Mouse (Mus musculus): ENCODE measurements around the gene Nek6. TPM values are rescaled to one million over a fixed set of nuclear protein-coding genes. Genes with fewer than 3 reads are reported as not detected.

Nek6 gene
- polyA plus RNA-seq, 1 experiment from 2014 or later = 87.4 TPM

DNA sequence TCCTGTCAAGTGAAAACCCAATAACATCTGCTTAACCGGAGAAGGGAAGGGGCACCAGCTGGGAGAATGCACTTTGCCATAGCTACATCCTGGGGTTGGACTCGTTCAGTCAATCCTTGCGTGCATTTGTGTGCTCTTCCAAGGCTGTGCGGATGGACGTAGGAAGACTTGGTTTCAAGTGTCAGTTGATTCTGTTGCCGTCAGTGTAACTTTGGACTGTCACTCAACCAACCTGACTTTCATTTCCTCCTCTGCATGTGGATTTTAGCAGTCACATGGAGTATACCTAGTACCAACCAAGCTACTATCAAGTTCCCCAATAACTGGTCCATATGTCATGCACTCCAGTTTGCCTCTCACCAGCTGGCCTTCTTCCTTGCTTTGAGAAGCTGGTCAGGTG, 33.5 kb downstream of the Nek6 start:
- Histone ChIP-seq H3K4me1 (peaks cover 72% of the 10 kb centered on the region), H3K9me3 (replicated peaks) (no peaks in the 10 kb centered on the region), H3K4me3 (no peak overlapping the region), H3K27ac (replicated peaks) (no peak overlapping the region), H3K27me3 (ENCODE audit: low read depth, poor library complexity, severe bottlenecking) (no peaks in the 10 kb centered on the region), H3K36me3 (0 out of 2 replicates have a peak, but pooled peaks cover 3% of the 10 kb centered on the region)
- WGBS = 90% methylated on average over 6 of the region's 6 CpGs
- DNase-seq (ENCODE audit: low spot score) = no peak

DNA sequence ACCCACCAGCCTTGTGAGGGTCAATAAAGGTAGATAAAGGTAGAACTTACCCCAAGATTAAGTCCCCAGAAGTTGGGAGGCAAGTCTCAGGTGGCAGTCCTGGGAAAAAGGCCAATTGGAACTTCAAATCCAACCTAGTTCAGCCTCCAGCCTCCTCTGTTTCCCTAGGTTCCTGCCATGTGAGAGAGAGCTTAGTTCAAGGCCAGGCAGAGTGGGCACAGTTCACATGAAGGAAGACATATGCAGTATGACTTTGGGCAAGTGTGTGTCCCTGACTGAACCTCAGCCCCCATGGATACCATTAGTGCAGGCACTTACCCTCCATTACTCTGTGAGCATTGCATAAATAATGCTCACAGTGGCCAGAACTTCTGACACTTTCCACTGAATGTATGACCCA, 34.3 kb downstream of the Nek6 start:
- Histone ChIP-seq H3K27me3 (ENCODE audit: low read depth, poor library complexity, severe bottlenecking) (no peaks in the 10 kb centered on the region), H3K27ac (replicated peaks) (peak overlapping the region; percentile 78), H3K4me1 (peaks cover 65% of the 10 kb centered on the region), H3K36me3 (peaks cover 9% of the 10 kb centered on the region), H3K4me3 (no peak overlapping the region), H3K9me3 (replicated peaks) (no peaks in the 10 kb centered on the region)
- DNase-seq (ENCODE audit: low spot score) = no peak

DNA sequence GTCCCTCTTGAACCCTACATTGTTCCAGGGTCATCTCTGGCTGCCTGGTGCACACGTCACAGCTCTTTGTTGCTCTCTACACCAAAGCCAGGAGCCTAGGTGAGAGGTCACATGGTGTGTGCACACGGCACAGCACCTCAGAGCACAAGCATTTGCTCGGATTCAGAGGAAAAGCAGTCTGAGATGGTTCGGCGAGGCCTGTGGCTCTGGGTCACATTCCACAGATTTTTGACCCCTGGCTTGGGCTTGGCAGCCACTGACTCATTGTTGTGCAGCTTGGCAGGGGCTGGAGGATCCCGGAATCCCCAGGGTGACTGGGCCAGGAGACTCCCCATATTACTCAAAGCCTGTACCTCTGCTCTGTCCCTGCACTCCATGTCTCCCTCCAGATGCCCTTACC, 34.8 kb downstream of the Nek6 start:
- no peaks in the 10 kb centered on the region for H3K27me3 ChIP-seq (ENCODE audit: low read depth, poor library complexity, severe bottlenecking)
- peaks cover 14% of the 10 kb centered on the region for H3K36me3 ChIP-seq
- peak overlapping the region; percentile 78 for H3K27ac ChIP-seq (replicated peaks)
- DNase-seq (ENCODE audit: low spot score) = peak; percentile 64
- peaks cover 60% of the 10 kb centered on the region for H3K4me1 ChIP-seq
- H3K9me3 ChIP-seq (replicated peaks) = no peaks in the 10 kb centered on the region
- 4% methylated on average over 6 of the region's 6 CpGs for WGBS
- no peak overlapping the region for H3K4me3 ChIP-seq

DNA sequence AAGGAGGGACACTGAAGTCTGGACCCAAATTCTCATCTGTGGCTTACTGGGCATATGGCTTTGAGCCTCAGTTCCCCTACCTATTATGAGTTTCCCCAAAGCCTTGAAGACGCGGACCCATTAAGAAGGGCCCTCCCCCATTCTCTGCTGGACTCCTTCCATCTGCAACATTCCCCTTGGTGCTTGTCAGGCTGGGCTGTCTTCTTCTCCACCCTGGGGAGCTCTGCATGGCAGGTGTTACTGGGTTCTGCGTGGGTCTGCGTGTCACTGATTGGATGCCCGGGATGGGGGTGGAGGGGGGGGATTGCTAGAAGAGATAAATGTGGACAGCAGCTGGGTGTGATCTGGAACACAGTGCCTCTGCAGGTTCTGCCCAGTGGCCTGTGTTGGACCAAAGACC, 35.3 kb downstream of the Nek6 start:
- Histone ChIP-seq H3K27me3 (ENCODE audit: low read depth, poor library complexity, severe bottlenecking) (no peaks in the 10 kb centered on the region), H3K9me3 (replicated peaks) (no peaks in the 10 kb centered on the region), H3K27ac (replicated peaks) (peak overlapping the region; percentile 78), H3K4me1 (peaks cover 55% of the 10 kb centered on the region), H3K36me3 (peaks cover 20% of the 10 kb centered on the region), H3K4me3 (no peak overlapping the region)
- WGBS = 66% methylated on average over 5 of the region's 5 CpGs
- no peak for DNase-seq (ENCODE audit: low spot score)

DNA sequence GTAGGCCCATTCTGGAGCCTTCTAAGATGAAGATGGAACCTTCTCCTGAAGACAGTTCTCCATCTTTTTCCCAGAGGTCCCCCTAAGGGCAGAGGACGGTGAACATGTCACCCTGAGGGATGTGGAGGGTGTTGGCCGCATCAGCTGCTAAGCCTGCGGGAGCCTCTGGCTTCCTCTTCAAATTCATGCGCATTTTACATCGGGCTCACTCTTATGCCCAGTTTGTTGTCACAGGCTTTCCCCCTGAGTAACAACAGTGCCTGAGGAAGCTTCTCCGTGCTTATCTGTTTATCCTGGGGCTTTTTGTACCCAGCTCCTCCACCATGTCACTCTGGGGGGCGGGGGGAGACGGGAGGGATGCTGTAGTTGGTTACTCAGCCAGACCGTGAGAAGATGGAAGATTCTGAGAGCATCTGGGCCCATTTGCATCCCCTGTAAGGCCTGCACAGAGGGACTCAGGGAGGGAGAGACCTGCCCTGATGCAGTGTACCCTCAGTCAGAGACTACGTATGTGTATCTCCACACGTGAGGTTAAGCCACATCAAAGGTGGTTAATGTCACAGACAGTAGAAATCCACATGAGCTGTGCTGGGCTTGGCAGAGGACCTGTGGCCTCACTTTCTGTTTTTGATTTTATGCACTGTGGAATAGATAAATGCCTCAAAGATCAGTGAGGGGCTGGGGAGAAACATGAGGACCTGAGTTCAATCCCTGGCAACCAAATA, 36.5 kb downstream of the Nek6 start:
- 50% methylated on average over 11 of the region's 11 CpGs for WGBS
- H3K4me3 ChIP-seq = no peak overlapping the region
- no peaks in the 10 kb centered on the region for H3K27me3 ChIP-seq (ENCODE audit: low read depth, poor library complexity, severe bottlenecking)
- H3K9me3 ChIP-seq (replicated peaks) = no peaks in the 10 kb centered on the region
- no peak for DNase-seq (ENCODE audit: low spot score)
- peaks cover 31% of the 10 kb centered on the region for H3K36me3 ChIP-seq
- H3K4me1 ChIP-seq = peaks cover 51% of the 10 kb centered on the region
- peak overlapping the region; percentile 78 for H3K27ac ChIP-seq (replicated peaks)

DNA sequence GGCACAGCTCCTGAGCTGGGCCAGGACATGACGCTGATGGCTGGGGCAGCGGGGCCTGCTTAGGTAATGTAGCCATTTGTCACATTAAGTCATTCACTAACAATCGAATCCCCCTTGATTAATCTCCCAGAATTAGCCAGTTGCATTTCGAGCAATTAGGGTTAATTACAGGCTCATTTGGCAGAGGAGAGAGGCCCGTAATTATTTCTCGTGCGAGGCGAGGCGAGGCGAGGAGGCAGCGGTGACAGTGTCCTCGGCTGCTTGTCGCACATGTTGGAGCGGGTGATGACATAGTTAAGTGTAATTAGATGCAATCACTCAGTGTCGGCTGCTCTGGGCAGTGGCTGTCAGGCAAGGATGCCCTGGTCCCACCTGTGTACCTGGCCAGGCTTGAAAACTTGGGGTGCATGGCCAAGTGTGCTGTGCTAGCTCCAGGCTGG, 40.6 kb downstream of the Nek6 start:
- H3K27me3 ChIP-seq (ENCODE audit: low read depth, poor library complexity, severe bottlenecking) = no peaks in the 10 kb centered on the region
- no peak overlapping the region for H3K27ac ChIP-seq (replicated peaks)
- WGBS = 88% methylated on average over 15 of the region's 15 CpGs
- no peak overlapping the region for H3K4me3 ChIP-seq
- H3K9me3 ChIP-seq (replicated peaks) = no peaks in the 10 kb centered on the region
- H3K36me3 ChIP-seq = peaks cover 35% of the 10 kb centered on the region
- no peak for DNase-seq (ENCODE audit: low spot score)
- H3K4me1 ChIP-seq = peaks cover 54% of the 10 kb centered on the region

DNA sequence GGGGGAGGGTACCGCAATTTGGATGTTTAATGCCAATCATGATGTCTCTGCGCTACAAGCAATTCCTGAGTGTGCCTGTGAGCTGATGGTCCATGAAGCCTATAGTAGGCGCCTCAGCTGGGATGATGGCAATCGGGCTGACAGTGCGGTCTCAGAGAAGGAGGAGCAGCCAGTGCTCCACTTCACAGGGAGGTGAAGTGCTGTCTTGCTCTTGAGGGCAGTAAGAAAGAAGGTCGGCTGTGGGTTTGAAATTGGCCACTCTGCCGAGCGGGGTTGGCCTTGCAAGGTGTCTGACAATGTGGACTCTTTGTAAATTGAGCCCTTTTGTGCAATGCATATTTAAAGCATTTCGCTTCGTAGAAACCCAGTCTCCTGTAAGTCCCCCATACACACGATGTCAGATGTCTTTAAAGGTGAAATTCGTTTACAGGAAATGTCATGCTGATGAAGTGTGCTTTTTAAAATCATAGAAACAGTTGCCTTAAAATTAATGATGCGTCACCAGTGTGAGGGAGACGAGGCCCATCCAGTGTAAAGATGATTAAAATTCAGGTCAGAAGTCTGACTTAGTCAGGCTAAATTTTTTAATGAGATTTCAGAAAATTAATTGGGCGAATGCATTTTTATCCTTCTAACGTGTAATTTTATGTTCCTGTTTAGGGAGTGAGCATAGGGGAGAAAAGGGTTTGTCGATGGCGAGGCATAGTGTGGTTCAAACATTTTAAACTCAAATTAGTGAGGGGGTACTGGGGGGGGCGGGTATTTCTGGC, 43.0 kb downstream of the Nek6 start:
- Histone ChIP-seq H3K27ac (replicated peaks) (0 out of 2 replicates have a peak overlapping the region, but pooled peaks have one; percentile 2), H3K27me3 (ENCODE audit: low read depth, poor library complexity, severe bottlenecking) (no peaks in the 10 kb centered on the region), H3K4me1 (peaks cover 38% of the 10 kb centered on the region), H3K36me3 (peaks cover 52% of the 10 kb centered on the region), H3K9me3 (replicated peaks) (no peaks in the 10 kb centered on the region), H3K4me3 (no peak overlapping the region)
- DNase-seq (ENCODE audit: low spot score) = no peak
- WGBS = 83% methylated on average over 19 of the region's 19 CpGs

DNA sequence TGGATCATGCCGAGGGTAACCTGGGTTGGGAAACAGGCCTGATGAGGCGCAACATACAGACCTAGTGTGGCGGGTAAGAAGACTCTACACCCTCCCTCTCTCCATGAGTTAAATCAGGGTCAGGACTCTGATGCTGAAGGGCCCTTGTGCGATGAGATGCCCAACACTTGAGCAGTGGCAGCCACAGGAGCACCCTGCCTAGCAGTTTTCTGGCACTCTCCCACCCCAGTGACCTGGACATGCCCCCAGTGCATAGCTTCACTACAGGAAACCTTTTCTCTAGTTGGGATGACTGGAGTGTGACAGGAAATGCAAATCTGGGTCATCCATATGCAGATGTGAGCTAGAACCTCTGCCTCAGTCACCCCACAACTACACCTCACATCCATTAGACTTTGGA, 44.2 kb downstream of the Nek6 start:
- WGBS = 92% methylated on average over 4 of the region's 4 CpGs
- Histone ChIP-seq H3K4me1 (peaks cover 47% of the 10 kb centered on the region), H3K4me3 (no peak overlapping the region), H3K36me3 (peaks cover 55% of the 10 kb centered on the region), H3K27ac (replicated peaks) (peak overlapping the region; percentile 57), H3K9me3 (replicated peaks) (no peaks in the 10 kb centered on the region), H3K27me3 (ENCODE audit: low read depth, poor library complexity, severe bottlenecking) (no peaks in the 10 kb centered on the region)
- DNase-seq (ENCODE audit: low spot score) = no peak

DNA sequence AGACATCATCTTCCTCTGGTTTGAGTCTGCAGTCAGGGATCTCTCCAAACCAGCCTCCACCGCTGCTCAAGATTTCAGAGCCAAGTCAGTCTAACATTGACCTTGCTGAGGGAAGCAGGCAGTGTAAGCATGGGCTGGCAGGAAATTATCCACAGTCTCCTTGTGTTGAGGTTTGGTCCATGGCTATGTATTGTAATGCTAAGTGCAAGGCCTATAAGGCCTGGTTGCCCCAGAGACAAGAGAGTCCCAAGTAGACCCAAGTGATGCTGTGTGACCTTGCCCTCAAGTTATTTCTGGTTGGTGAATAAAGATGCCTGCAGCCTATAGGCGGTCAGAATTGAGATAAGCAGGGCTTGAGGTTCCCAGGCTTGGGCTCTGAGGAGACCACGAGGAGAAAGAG, 45.3 kb downstream of the Nek6 start:
- H3K27me3 ChIP-seq (ENCODE audit: low read depth, poor library complexity, severe bottlenecking) = no peaks in the 10 kb centered on the region
- peaks cover 53% of the 10 kb centered on the region for H3K4me1 ChIP-seq
- H3K27ac ChIP-seq (replicated peaks) = no peak overlapping the region; the same call in 1 of the 2 replicates
- H3K4me3 ChIP-seq = no peak overlapping the region
- no peaks in the 10 kb centered on the region for H3K9me3 ChIP-seq (replicated peaks)
- H3K36me3 ChIP-seq = peaks cover 55% of the 10 kb centered on the region
- DNase-seq (ENCODE audit: low spot score) = no peak
- WGBS = 80% methylated on average over 3 of the region's 3 CpGs

DNA sequence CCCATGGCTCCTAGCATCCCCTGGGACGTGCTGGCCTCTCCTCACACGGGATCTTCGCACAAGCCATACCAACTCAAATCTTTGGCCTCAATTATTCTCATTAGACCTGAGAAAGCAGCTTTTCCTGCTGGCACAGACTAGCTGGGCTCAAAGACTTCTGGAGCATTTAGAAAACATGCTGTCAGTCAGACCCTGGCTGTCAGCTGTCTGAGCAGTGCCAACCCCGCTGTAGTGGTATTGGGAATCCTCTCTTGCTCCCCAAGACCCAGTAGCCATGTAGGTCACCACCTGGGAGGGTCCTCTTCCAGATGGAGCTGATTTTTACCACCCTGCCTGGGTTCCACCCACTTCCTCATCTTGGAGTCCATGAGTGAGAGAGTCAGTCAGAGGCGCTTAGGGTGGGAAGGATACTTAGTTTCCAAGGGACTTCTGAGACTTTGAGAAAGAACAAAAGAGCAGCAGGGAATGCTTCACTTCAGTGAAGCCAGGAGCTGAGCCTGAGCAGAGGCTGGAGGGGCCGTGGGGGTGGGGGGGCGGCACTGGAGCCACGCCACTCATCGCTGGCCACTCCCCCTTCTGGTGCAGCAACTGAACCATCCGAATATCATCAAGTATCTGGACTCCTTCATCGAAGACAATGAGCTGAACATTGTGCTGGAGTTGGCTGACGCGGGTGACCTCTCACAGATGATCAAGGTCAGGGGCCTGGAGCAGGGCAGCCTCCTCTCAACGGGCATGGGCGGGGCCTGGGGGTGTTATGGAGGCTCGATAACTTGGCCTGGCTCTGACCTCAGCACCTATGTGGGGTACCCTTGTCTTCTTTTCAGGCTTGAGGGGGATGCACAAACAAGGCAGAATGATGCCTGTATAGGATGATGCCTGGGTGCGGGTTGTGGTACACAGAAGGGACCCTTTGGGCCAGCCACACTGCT, 49.1 kb downstream of the Nek6 start:
- Histone ChIP-seq H3K27ac (replicated peaks) (peak overlapping the region; percentile 74), H3K9me3 (replicated peaks) (no peaks in the 10 kb centered on the region), H3K4me1 (peaks cover 33% of the 10 kb centered on the region), H3K27me3 (ENCODE audit: low read depth, poor library complexity, severe bottlenecking) (no peaks in the 10 kb centered on the region), H3K36me3 (peaks cover 69% of the 10 kb centered on the region), H3K4me3 (no peak overlapping the region)
- DNase-seq (ENCODE audit: low spot score) = peak; percentile 36
- 49% methylated on average over 17 of the region's 17 CpGs for WGBS

DNA sequence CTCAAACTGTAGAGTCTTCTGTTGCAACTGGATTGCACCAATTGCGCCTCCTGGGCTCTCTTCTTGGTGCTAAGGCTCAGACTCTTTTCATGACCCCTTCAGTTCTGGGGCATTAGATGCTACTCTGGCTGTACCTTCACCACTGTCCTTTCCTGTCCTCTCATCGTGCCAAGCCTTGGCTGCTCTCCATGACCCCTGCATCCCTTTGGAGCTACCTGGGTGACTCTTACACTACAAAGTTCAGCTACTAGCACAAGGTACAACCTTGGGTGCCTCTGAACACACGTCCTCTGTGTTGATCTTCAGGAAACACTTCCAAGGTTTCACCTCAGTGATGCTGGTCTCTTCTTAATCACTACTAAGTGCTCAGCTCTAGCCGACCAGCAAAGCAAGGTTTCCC, 51.2 kb downstream of the Nek6 start:
- H3K36me3 ChIP-seq = peaks cover 79% of the 10 kb centered on the region

DNA sequence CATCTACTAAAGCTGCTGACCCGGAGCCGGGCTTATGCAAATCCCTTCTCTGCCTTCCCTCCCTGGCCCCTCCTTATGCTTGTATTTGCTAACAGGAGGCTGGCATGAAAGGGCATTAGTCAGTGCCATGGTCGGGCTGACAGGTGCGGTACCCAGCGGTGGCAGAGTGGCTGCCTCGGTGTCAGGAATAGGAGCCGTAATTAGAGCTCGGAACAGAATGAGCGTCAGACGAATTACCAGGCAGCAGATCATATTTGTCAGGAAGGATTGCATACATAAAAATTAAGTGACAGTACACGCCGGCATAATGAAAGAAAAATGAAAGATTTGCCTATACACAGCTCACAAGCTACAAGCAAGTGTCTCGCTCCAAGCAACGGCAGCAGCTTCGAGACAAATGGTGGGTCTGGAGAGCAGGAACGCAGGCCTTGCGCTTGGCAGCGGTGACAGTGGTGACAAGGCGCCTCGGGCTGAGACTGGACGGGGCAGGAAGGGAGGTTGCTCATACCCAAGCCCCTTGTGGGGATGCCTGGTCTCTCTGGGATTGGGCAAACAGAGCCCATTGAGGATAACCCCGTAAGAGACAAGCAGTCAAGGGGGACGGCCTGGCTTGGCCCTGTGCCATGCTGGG, 60.6 kb downstream of the Nek6 start:
- no peak for DNase-seq (ENCODE audit: low spot score)
- H3K36me3 ChIP-seq = peaks cover 94% of the 10 kb centered on the region
- peak overlapping the region; percentile 34; the same call in 1 of the 2 replicates for H3K27ac ChIP-seq (replicated peaks)
- H3K9me3 ChIP-seq (replicated peaks) = no peaks in the 10 kb centered on the region
- H3K4me3 ChIP-seq = no peak overlapping the region
- H3K27me3 ChIP-seq (ENCODE audit: low read depth, poor library complexity, severe bottlenecking) = no peaks in the 10 kb centered on the region
- peaks cover 15% of the 10 kb centered on the region for H3K4me1 ChIP-seq
- WGBS = 91% methylated on average over 23 of the region's 23 CpGs

More for the DNA sequence above, 51.2 kb downstream of the Nek6 start:
- WGBS = 90% methylated on average over 4 of the region's 4 CpGs
- Histone ChIP-seq H3K9me3 (replicated peaks) (no peaks in the 10 kb centered on the region), H3K4me1 (peaks cover 28% of the 10 kb centered on the region), H3K27ac (replicated peaks) (no peak overlapping the region; the same call in 1 of the 2 replicates), H3K27me3 (ENCODE audit: low read depth, poor library complexity, severe bottlenecking) (no peaks in the 10 kb centered on the region), H3K4me3 (no peak overlapping the region)
- DNase-seq (ENCODE audit: low spot score) = no peak

All from midbrain, embryonic 10.5 days (tissue).